Mouse (Mus musculus): ENCODE data around the gene Wnt4.

GRCm38 (mm10) chr4:137300227-137300626 is 22.9 kb downstream of the Wnt4 start:
- no peak for TF ChIP-seq CTCF (IDR thresholded peaks at IDR 0.05; ENCODE audit: control insufficient read depth, insufficient read depth, low read length)
- TF ChIP-seq POLR2A (IDR thresholded peaks at IDR 0.05; ENCODE audit: borderline replicate concordance, control insufficient read depth, low read depth, low read length), result no peak
